Mouse (Mus musculus) bone marrow, adult 2 months (tissue): ENCODE data around the gene Gna11.

ENCODE experiments used
- CTCF ChIP-seq: fragments of 200-500 bp; IDR thresholded peaks from 2 replicates; pipeline ENCODE4 v1.5.1; 2011; ENCODE audit warnings: low read length, control low read depth; ENCODE audit not compliant: control insufficient read depth, insufficient read depth
- POLR2A ChIP-seq: fragments of 200-500 bp; IDR thresholded peaks from 2 replicates; pipeline ENCODE4 v1.6.1; 2011; ENCODE audit warnings: low read depth, mild to moderate bottlenecking, control low read depth, low read length, borderline replicate concordance; ENCODE audit not compliant: control insufficient read depth

DNA sequence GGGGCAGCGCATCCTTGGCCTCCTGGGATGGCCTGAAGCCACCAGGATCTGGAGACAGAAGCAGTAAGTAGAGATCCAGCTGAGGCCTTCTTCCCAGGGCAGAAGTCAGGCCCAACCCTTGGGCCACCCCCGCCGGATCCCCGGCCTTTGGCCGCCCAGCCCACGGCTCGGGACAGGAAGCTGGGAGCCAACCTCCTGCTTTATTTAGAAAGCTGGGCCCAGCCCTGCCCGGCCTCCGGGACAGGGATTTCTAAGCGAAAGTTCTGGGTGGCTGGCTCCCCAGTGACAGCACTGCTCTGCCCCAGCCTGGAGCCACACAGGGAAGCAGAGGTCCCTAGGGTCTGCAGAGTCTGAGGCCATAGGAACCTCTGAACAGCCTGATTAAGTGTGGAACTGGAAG is 3.2 kb downstream of the Gna11 start:
- no peak for TF ChIP-seq CTCF
- no peak for TF ChIP-seq POLR2A
